Mouse (Mus musculus) megakaryocyte, embryonic 14.5 days (primary cell): ENCODE data around the gene Lce3c.

ENCODE experiments used
- FLI1 ChIP-seq: IDR thresholded peaks from 2 replicates; pipeline ENCODE4 v1.6.1; 2012; ENCODE audit warnings: low read length, inconsistent platforms, mixed read lengths
- GATA1 ChIP-seq: IDR thresholded peaks from 3 replicates; pipeline ENCODE4 v1.6.1; 2012; ENCODE audit warnings: mixed read lengths, low read length, inconsistent platforms, borderline replicate concordance

- TF ChIP-seq GATA1 (no peak), FLI1 (no peak)
Observed at GRCm38 (mm10) chr3:92926130-92926529, 18.2 kb upstream of the Lce3c start, which contains the start of gene Lce3a.
